ENCODE assay signal across 15 mouse cellular contexts in genomic region chr2:154678995-154679394, GRCm38 (mm10).
"Had no signal": no experiment of that assay in that cellular context is flagged by ENCODE, and none has a peak within 500 bp of the region (broad histone marks: within the 10 kb centered on the region; RNA-seq: fewer than 3 reads in every experiment).

No protein-coding gene starts in this region.

- DNase-seq: kidney, adult 18-20 months; kidney, postnatal 14 days; layer of hippocampus, adult 9-11 months; retina, postnatal 1 day; right cerebral cortex, postnatal 4 days; spleen, adult 18-20 months; thymus, adult 18-20 months; thymus, postnatal 14 days had no signal

- H3K4me2 ChIP-seq: midbrain, embryonic 12.5 days; neural tube, embryonic 13.5 days had no signal

- ATAC-seq: intestine, embryonic 15.5 days; midbrain, embryonic 16.5 days had no signal

- H3K36me3 ChIP-seq: intestine, embryonic 15.5 days; lung, embryonic 15.5 days; midbrain, embryonic 12.5 days; neural tube, embryonic 13.5 days had no signal

- H3K9me3 ChIP-seq: intestine, embryonic 15.5 days; limb, embryonic 10.5 days; liver, embryonic 15.5 days; lung, embryonic 15.5 days; midbrain, embryonic 12.5 days; neural tube, embryonic 13.5 days had no signal

- H3K9ac ChIP-seq: intestine, embryonic 15.5 days; liver, embryonic 15.5 days; lung, embryonic 15.5 days; midbrain, embryonic 12.5 days; neural tube, embryonic 13.5 days had no signal

- H3K4me3 ChIP-seq: intestine, embryonic 15.5 days; limb, embryonic 10.5 days; liver, embryonic 15.5 days; lung, embryonic 15.5 days; midbrain, embryonic 12.5 days; neural tube, embryonic 13.5 days had no signal

- H3K27ac ChIP-seq: limb, embryonic 10.5 days; liver, embryonic 15.5 days had no signal

- H3K27me3 ChIP-seq: intestine, embryonic 15.5 days; liver, embryonic 15.5 days; lung, embryonic 15.5 days; midbrain, embryonic 12.5 days; neural tube, embryonic 13.5 days had no signal
